Mouse (Mus musculus) embryonic facial prominence, embryonic 15.5 days (tissue): ENCODE measurements around the gene Hps4. TPM values are rescaled to one million over a fixed set of nuclear protein-coding genes. Genes with fewer than 3 reads are reported as not detected.

ENCODE experiments used
- ATAC-seq: fragments of 200-750 bp; cut with Nextera tagmentation; 2 replicates; pipeline ENCODE4 v1.8.0; 2017; ENCODE audit warnings: low read depth, moderate TSS enrichment; ENCODE audit not compliant: insufficient number of reproducible peaks, low FRiP score, low TSS enrichment
- H3K27ac ChIP-seq: fragments of 300-500 bp; sonication (generic); replicated peaks from 2 replicates; pipeline ENCODE4 v1.5.1; 2015; ENCODE audit warnings: mild to moderate bottlenecking, inconsistent platforms
- H3K27me3 ChIP-seq: fragments of 300-500 bp; sonication (generic); 2 replicates; pipeline ENCODE4 v1.6.1; 2015; ENCODE audit warnings: inconsistent platforms
- H3K36me3 ChIP-seq: fragments of 300-500 bp; sonication (generic); 2 replicates; pipeline ENCODE4 v1.6.1; 2015; ENCODE audit warnings: mild to moderate bottlenecking, inconsistent platforms
- H3K4me1 ChIP-seq: fragments of 300-500 bp; sonication (generic); 2 replicates; pipeline ENCODE4 v1.6.1; 2015; ENCODE audit warnings: inconsistent platforms
- H3K4me2 ChIP-seq: fragments of 300-500 bp; sonication (generic); replicated peaks from 2 replicates; pipeline ENCODE4 v1.6.1; 2015; ENCODE audit warnings: mild to moderate bottlenecking, inconsistent platforms
- H3K4me3 ChIP-seq: fragments of 300-500 bp; sonication (generic); replicated peaks from 2 replicates; pipeline ENCODE4 v1.5.1; 2015; ENCODE audit warnings: mild to moderate bottlenecking, inconsistent platforms
- H3K9ac ChIP-seq: fragments of 300-500 bp; sonication (generic); 2 replicates; pipeline ENCODE4 v1.6.1; 2015; ENCODE audit warnings: inconsistent platforms
- H3K9me3 ChIP-seq: fragments of 300-500 bp; sonication (generic); replicated peaks from 2 replicates; pipeline ENCODE4 v1.6.1; 2016; ENCODE audit warnings: inconsistent platforms
- WGBS: fragments of 180-500 bp; shearing (Covaris S2); methylation state at CpG from one replicate; pipeline ENCODE4 v1.1.7; 2015; 5-methylcytosine and 5-hydroxymethylcytosine counted together
- polyA plus RNA-seq: library from polyadenylated mRNA; unstranded; fragments of >200 nt; fragmentation: Nextera tagmentation; extraction: Ambion mirVana; gene quantifications from 2 replicates; pipeline ENCODE4 v1.2.1, GENCODE M21; 2015

Hps4 gene
- 37.6 and 37.7 TPM in 2 replicates for polyA plus RNA-seq

DNA sequence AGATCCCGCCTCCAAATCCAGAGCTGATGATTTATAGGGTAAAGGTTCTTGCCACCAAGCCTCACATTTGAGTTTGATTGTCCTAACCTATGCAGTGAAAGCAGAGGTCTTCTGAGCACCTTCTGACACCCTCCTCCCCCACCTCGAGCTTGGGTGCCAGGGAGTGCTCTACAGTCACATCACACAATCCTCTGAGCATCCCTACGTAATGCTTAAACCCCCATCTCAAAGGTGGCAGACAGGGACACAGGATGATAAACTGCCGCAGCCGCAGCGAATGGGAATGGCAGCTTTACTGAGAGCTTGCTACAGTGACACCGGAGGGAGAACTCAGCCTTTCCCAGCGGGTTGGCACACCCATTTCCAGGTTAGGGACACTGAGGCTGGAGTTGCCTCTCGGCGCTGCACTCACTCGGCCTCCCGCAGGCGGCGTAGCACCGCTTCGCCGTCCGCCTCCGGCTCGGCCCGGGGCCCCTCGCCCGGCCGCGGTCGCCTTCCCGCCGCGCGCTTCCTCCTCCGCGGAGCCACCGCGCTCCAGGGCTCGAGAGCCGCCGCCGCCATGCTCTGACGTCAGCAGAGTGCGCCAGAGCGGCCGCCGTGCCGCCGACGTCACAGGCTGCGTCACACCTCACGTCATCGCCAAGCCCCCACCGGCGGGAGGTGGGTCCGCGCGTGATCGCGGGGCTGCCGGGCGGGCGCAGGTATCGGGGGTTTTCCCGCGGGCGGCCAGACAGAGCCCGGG is at the start of gene Hps4, which contains the start of gene Srrd:
Gene Hps4 (plus strand): TSS at position 621 of the 742 bp plus-strand sequence.
Gene Srrd (minus strand): TSS at position 578 of the 742 bp plus-strand sequence.
- ATAC-seq = peak; percentile 75
- Histone ChIP-seq H3K4me1 (peaks cover 42% of the 10 kb centered on the region), H3K27me3 (no peaks in the 10 kb centered on the region), H3K9ac (peak within 1 kb of the TSS; percentile 84), H3K27ac (peak within 1 kb of the TSS; percentile 65), H3K36me3 (peaks cover 29% of the 10 kb centered on the region), H3K4me2 (peak within 1 kb of the TSS; percentile 74), H3K4me3 (peak within 1 kb of the TSS; percentile 82), H3K9me3 (no peaks in the 10 kb centered on the region)
- 2% methylated on average over 59 of the region's 64 CpGs for WGBS

DNA sequence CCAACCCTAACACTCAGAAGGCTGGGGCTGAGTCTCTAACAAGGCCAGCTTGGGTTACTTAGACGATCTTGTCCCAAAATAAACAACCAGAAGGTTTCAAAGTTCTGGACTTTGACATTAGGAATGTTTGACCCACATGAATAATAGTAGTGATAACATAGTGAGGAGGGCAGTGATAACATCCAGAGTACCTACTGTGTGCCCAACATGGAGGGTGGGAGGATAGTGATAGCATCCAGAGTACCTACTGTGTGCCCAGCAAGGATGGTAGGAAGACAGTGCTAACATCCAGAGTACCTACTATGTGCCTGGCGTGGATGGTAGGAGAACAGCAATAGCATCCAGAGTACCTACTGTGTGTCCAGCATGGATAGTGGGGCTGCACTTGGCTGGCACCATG is 49.1 kb upstream of the Hps4 start:
- no peak overlapping the region for H3K4me3 ChIP-seq
- 78% methylated on average over 2 of the region's 2 CpGs for WGBS
- no peak overlapping the region for H3K27ac ChIP-seq
- peaks cover 34% of the 10 kb centered on the region for H3K4me1 ChIP-seq
- no peaks in the 10 kb centered on the region for H3K36me3 ChIP-seq
- no peaks in the 10 kb centered on the region for H3K9me3 ChIP-seq
- ATAC-seq = no peak
- no peak overlapping the region for H3K4me2 ChIP-seq
- no peaks in the 10 kb centered on the region for H3K27me3 ChIP-seq
- H3K9ac ChIP-seq = no peak overlapping the region

DNA sequence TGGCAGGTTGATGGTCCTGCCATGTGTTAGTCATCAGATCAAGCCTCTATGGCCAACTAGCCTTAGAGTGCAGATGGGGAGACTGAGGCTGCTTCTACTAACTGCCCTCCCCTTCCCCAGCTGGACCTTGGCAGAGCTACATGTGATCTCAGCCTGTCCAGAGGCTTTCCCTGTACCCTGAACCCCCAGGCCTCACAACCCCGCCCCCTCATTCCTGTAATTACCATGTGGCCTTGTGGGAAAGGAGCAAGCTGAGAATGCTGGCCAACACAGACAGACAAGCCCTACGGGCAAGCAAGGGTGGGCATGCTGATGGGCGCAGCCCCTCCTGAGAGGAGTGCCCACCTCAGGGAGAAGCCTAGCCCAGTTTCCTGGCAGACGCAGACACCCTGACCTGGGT is 48.2 kb upstream of the Hps4 start:
- no peaks in the 10 kb centered on the region for H3K27me3 ChIP-seq
- no peak overlapping the region for H3K27ac ChIP-seq
- peaks cover 29% of the 10 kb centered on the region for H3K4me1 ChIP-seq
- H3K4me3 ChIP-seq = no peak overlapping the region
- no peak for ATAC-seq
- H3K9ac ChIP-seq = no peak overlapping the region
- WGBS = 59% methylated on average over 4 of the region's 4 CpGs
- H3K9me3 ChIP-seq = no peaks in the 10 kb centered on the region
- H3K36me3 ChIP-seq = no peaks in the 10 kb centered on the region
- no peak overlapping the region for H3K4me2 ChIP-seq

- ATAC-seq = no peak
- no peak overlapping the region for H3K4me2 ChIP-seq
- H3K9me3 ChIP-seq = no peaks in the 10 kb centered on the region
- WGBS = 42% methylated on average over 8 of the region's 8 CpGs
- no peaks in the 10 kb centered on the region for H3K27me3 ChIP-seq
- peaks cover 29% of the 10 kb centered on the region for H3K4me1 ChIP-seq
- H3K36me3 ChIP-seq = no peaks in the 10 kb centered on the region
- no peak overlapping the region for H3K27ac ChIP-seq
- no peak overlapping the region for H3K4me3 ChIP-seq
- no peak overlapping the region for H3K9ac ChIP-seq
Observed at GRCm38 (mm10) chr5:112295162-112295561, 47.7 kb upstream of the Hps4 start.

GRCm38 (mm10) chr5:112295564-112295963 is 47.3 kb upstream of the Hps4 start:
- H3K4me3 ChIP-seq = no peak overlapping the region
- H3K36me3 ChIP-seq = no peaks in the 10 kb centered on the region
- no peak for ATAC-seq
- no peaks in the 10 kb centered on the region for H3K27me3 ChIP-seq
- H3K9me3 ChIP-seq = no peaks in the 10 kb centered on the region
- peaks cover 29% of the 10 kb centered on the region for H3K4me1 ChIP-seq
- H3K9ac ChIP-seq = no peak overlapping the region
- no peak overlapping the region for H3K4me2 ChIP-seq
- WGBS = 62% methylated on average over 8 of the region's 8 CpGs
- H3K27ac ChIP-seq = no peak overlapping the region

GRCm38 (mm10) chr5:112296404-112297181 is 46.3 kb upstream of the Hps4 start:
- Histone ChIP-seq H3K4me2 (no peak overlapping the region), H3K27ac (no peak overlapping the region), H3K4me1 (peaks cover 26% of the 10 kb centered on the region), H3K9ac (no peak overlapping the region), H3K27me3 (no peaks in the 10 kb centered on the region), H3K9me3 (no peaks in the 10 kb centered on the region), H3K36me3 (no peaks in the 10 kb centered on the region), H3K4me3 (no peak overlapping the region)
- WGBS = 70% methylated on average over 6 of the region's 6 CpGs
- no peak for ATAC-seq

GRCm38 (mm10) chr5:112297257-112297656 is 45.6 kb upstream of the Hps4 start:
- H3K4me3 ChIP-seq = no peak overlapping the region
- H3K4me2 ChIP-seq = no peak overlapping the region
- no peaks in the 10 kb centered on the region for H3K36me3 ChIP-seq
- no peaks in the 10 kb centered on the region for H3K9me3 ChIP-seq
- no peak overlapping the region for H3K9ac ChIP-seq
- ATAC-seq = no peak
- H3K27me3 ChIP-seq = no peaks in the 10 kb centered on the region
- WGBS = 52% methylated on average over 2 of the region's 2 CpGs
- H3K4me1 ChIP-seq = peaks cover 21% of the 10 kb centered on the region
- peak overlapping the region; percentile 34; the same call in 1 of the 2 replicates for H3K27ac ChIP-seq

DNA sequence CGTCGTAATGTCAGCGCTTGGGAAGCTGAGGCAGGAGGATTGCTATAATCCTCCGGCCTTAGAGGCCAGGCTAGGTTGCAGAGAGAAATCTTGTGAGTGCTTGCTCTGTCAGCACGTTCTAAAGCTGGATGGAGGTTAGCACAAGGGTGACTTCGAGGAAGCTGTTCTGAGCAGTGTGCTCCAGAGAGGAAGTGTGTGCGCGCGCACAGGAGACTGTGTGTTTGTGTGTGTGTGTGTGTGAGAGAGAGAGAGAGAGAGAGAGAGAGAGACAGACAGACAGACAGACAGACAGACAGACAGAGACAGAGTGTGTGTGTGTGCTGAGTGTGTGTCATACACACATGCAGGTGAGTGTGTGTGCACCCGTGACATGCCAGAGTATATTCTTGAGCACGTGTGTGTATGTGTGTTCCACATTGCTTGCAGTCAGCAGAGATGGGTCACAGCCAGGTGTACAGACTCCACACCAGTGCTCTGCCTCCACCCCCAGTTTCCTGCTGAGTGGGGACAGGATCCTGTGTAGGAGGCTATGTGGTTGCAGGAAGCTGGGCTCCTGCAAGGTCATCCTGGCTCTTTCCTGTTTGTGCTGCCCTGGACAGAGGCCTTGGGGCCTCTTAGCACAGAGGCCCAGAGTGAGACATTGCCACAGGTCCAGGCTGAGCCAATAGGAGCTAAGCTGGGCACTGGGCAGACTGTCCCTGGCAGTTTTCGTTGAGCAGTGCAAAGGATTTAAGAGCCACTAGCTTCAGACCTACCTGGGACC is 44.5 kb upstream of the Hps4 start:
- Histone ChIP-seq H3K4me2 (no peak overlapping the region), H3K36me3 (no peaks in the 10 kb centered on the region), H3K27ac (no peak overlapping the region; the same call in 1 of the 2 replicates), H3K9ac (no peak overlapping the region), H3K4me3 (no peak overlapping the region), H3K4me1 (peaks cover 19% of the 10 kb centered on the region), H3K9me3 (no peaks in the 10 kb centered on the region), H3K27me3 (no peaks in the 10 kb centered on the region)
- 84% methylated on average over 12 of the region's 12 CpGs for WGBS
- ATAC-seq = peak; percentile 50; the same call in 1 of the 2 replicates

DNA sequence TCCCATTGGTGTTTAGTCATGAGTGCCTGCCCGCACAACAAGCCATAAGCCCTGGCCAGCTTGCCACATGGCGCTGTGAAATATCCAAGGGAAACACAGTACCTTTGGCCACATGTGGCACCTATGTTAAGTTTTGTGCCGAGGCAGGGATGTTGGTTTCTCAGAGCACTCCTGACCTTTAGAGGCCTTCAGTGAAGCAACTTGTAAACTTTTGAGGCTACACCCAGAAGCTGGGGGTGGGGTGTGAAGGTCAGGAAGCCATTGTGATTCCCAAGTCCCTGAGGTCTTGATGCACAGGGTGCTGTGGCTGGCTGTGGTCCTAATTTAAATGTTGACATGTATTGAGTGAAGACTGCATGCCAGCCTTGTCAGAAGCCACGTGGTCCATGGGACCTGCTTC is 43.5 kb upstream of the Hps4 start:
- Histone ChIP-seq H3K4me2 (no peak overlapping the region), H3K27me3 (no peaks in the 10 kb centered on the region), H3K9ac (no peak overlapping the region), H3K36me3 (0 out of 2 replicates have a peak, but pooled peaks cover 5% of the 10 kb centered on the region), H3K4me1 (peaks cover 17% of the 10 kb centered on the region), H3K27ac (no peak overlapping the region; the same call in 1 of the 2 replicates), H3K4me3 (no peak overlapping the region), H3K9me3 (no peaks in the 10 kb centered on the region)
- WGBS = 84% methylated on average over 4 of the region's 4 CpGs
- ATAC-seq = no peak

GRCm38 (mm10) chr5:112300112-112300511 is 42.8 kb upstream of the Hps4 start:
- no peaks in the 10 kb centered on the region for H3K27me3 ChIP-seq
- WGBS = 84% methylated on average over 2 of the region's 2 CpGs
- H3K9me3 ChIP-seq = no peaks in the 10 kb centered on the region
- no peak overlapping the region for H3K4me3 ChIP-seq
- no peak overlapping the region for H3K9ac ChIP-seq
- peaks cover 10% of the 10 kb centered on the region; the same call in 1 of the 2 replicates for H3K4me1 ChIP-seq
- no peak overlapping the region for H3K27ac ChIP-seq
- 0 out of 2 replicates have a peak, but pooled peaks cover 9% of the 10 kb centered on the region for H3K36me3 ChIP-seq
- no peak overlapping the region for H3K4me2 ChIP-seq
- ATAC-seq = no peak
